Mouse (Mus musculus) frontal cortex, adult 2 months (tissue): ENCODE measurements around the gene AI413582. TPM values are rescaled to one million over a fixed set of nuclear protein-coding genes. Genes with fewer than 3 reads are reported as not detected.

Experiments
- DNase-seq, 2 experiments: peaks; one replicate each; pipeline ENCODE4 v3.0.0; 2022; ENCODE audit warnings: low spot score in 1 of 2; ENCODE audit errors: extremely low spot score in 1 of 2
- polyA plus RNA-seq: library from polyadenylated mRNA; depleted of rRNA; stranded (reverse); fragments of >200 nt; gene quantifications from 2 replicates; pipeline ENCODE4 v1.2.3, GENCODE M21; 2012; rRNA removed

AI413582 gene
- polyA plus RNA-seq, 1 experiment = 83.9 TPM

- no peak for DNase-seq
Measured at GRCm38 (mm10) chr17:27528030-27528429, 37.5 kb downstream of the AI413582 start.

GRCm38 (mm10) chr17:27527188-27527587, 38.4 kb downstream of the AI413582 start:
- no peak for DNase-seq

GRCm38 (mm10) chr17:27523121-27523520, 42.4 kb downstream of the AI413582 start:
- no peak for DNase-seq

GRCm38 (mm10) chr17:27521303-27521702, 44.3 kb downstream of the AI413582 start, which contains the start of gene Grm4:
Gene Grm4 (minus strand): TSS chr17:27521403.
- no peak for DNase-seq

GRCm38 (mm10) chr17:27520557-27520956, 45.0 kb downstream of the AI413582 start:
- peak in 1 of 2 experiments; percentile 68 for DNase-seq

- no peak for DNase-seq
Measured at GRCm38 (mm10) chr17:27518700-27519595, 46.6 kb downstream of the AI413582 start.

GRCm38 (mm10) chr17:27518296-27518695, 47.3 kb downstream of the AI413582 start:
- DNase-seq = no peak

GRCm38 (mm10) chr17:27513916-27514762, 51.4 kb downstream of the AI413582 start:
- DNase-seq = peak in 1 of 2 experiments; percentile 33

Other genes starting within 250 kb of the AI413582 start
- 39.8 and 50.2 TPM in 2 replicates for gene Grm4, start 44.4 kb downstream of the AI413582 start, polyA plus RNA-seq
- gene Hmga1, start 9.3 kb downstream of the AI413582 start, polyA plus RNA-seq = 66.0 and 78.8 TPM in 2 replicates
- 352 and 353 TPM in 2 replicates for gene Nudt3, start 57.7 kb upstream of the AI413582 start, polyA plus RNA-seq
- 0.20 TPM in 1 of 2 replicates, not detected in the other for gene RPS10-NUDT3, start 69.5 kb upstream of the AI413582 start, polyA plus RNA-seq
- 567 and 606 TPM in 2 replicates for gene Rps10, start 70.9 kb upstream of the AI413582 start, polyA plus RNA-seq
- 270 and 282 TPM in 2 replicates for gene Pacsin1, start 89.8 kb upstream of the AI413582 start, polyA plus RNA-seq
- gene Spdef, start 163.2 kb upstream of the AI413582 start, polyA plus RNA-seq = 0.80 and 0.95 TPM in 2 replicates